Mouse (Mus musculus): Measurements from ENCODE around the gene Entpd8. TPM values are rescaled to one million over a fixed set of nuclear protein-coding genes. Genes with fewer than 3 reads are reported as not detected.

Gene Entpd8
- polyA plus RNA-seq, 2 experiments, result 2.3 to 4.9 TPM

GRCm38 (mm10) chr2:25087842-25088241 is 7.7 kb downstream of the Entpd8 start:
- no peaks in the 10 kb centered on the region for H3K27me3 ChIP-seq (ENCODE audit: control insufficient read depth, insufficient read depth, low read length)
- H3K9me3 ChIP-seq (ENCODE audit: control insufficient read depth, low read length), result no peaks in the 10 kb centered on the region
- ATAC-seq (ENCODE audit: insufficient read depth) (no peak), DNase-seq (ENCODE audit: low read depth in 3 of 3, low spot score in 3 of 3) (no peak)
- no peaks in the 10 kb centered on the region for H3K36me3 ChIP-seq (replicated peaks; ENCODE audit: control insufficient read depth, insufficient read depth, low read depth)
- no peak overlapping the region for H3K4me3 ChIP-seq (ENCODE audit: insufficient read depth in 1 of 2, low read depth in 2 of 2, low read length in 2 of 2)
- no peak overlapping the region for H3K4me2 ChIP-seq (ENCODE audit: low read depth)
- H3K27ac ChIP-seq, result no peak overlapping the region
- H3K4me1 ChIP-seq (replicated peaks; ENCODE audit: control insufficient read depth in 2 of 2, insufficient read depth in 2 of 2, low read length in 1 of 2), result no peaks in the 10 kb centered on the region
- TF ChIP-seq EP300 (IDR thresholded peaks at IDR 0.05; ENCODE audit: low read depth) (no peak), CTCF (IDR thresholded peaks at IDR 0.05; ENCODE audit: low read depth) (no peak)
- no peak overlapping the region for H3K9ac ChIP-seq (replicated peaks)
- 75% methylated on average over 2 of the region's 2 CpGs for WGBS (ENCODE audit: insufficient replicate concordance)

GRCm38 (mm10) chr2:25088636-25089035 is 8.5 kb downstream of the Entpd8 start:
- Histone ChIP-seq H3K9me3 (ENCODE audit: control insufficient read depth, low read length) (no peaks in the 10 kb centered on the region), H3K4me2 (ENCODE audit: low read depth) (no peak overlapping the region), H3K27me3 (ENCODE audit: control insufficient read depth, insufficient read depth, low read length) (no peaks in the 10 kb centered on the region), H3K36me3 (replicated peaks; ENCODE audit: control insufficient read depth, insufficient read depth, low read depth) (no peaks in the 10 kb centered on the region), H3K9ac (replicated peaks) (no peak overlapping the region), H3K4me3 (ENCODE audit: insufficient read depth in 1 of 2, low read depth in 2 of 2, low read length in 2 of 2) (no peak overlapping the region), H3K27ac (no peak overlapping the region), H3K4me1 (replicated peaks; ENCODE audit: control insufficient read depth in 2 of 2, insufficient read depth in 2 of 2, low read length in 1 of 2) (no peaks in the 10 kb centered on the region)
- TF ChIP-seq EP300 (IDR thresholded peaks at IDR 0.05; ENCODE audit: low read depth), result no peak
- no peak for TF ChIP-seq CTCF (IDR thresholded peaks at IDR 0.05; ENCODE audit: low read depth)
- ATAC-seq (ENCODE audit: insufficient read depth), result no peak
- DNase-seq (ENCODE audit: low read depth in 3 of 3, low spot score in 3 of 3), result no peak
- whole genome bisulfite sequencing (ENCODE audit: insufficient replicate concordance), result 47% methylated on average over 3 of the region's 3 CpGs

- TF ChIP-seq EP300 (IDR thresholded peaks at IDR 0.05; ENCODE audit: low read depth) (no peak), CTCF (IDR thresholded peaks at IDR 0.05; ENCODE audit: low read depth) (no peak)
- Histone ChIP-seq H3K36me3 (replicated peaks; ENCODE audit: control insufficient read depth, insufficient read depth, low read depth) (no peaks in the 10 kb centered on the region), H3K4me2 (ENCODE audit: low read depth) (peak overlapping the region; percentile 56), H3K9ac (replicated peaks) (no peak overlapping the region), H3K27ac (no peak overlapping the region), H3K4me1 (replicated peaks; ENCODE audit: control insufficient read depth in 2 of 2, insufficient read depth in 2 of 2, low read length in 1 of 2) (no peaks in the 10 kb centered on the region), H3K9me3 (ENCODE audit: control insufficient read depth, low read length) (no peaks in the 10 kb centered on the region), H3K4me3 (ENCODE audit: insufficient read depth in 1 of 2, low read depth in 2 of 2, low read length in 2 of 2) (peak overlapping the region; percentile 6 to 26; a peak in 2 of 4 replicates), H3K27me3 (ENCODE audit: control insufficient read depth, insufficient read depth, low read length) (no peaks in the 10 kb centered on the region)
- 40% methylated on average over 17 of the region's 17 CpGs for WGBS (ENCODE audit: insufficient replicate concordance)
- DNase-seq (ENCODE audit: low read depth in 3 of 3, low spot score in 3 of 3) (no peak), ATAC-seq (ENCODE audit: insufficient read depth) (peak; percentile 25; the same call in 1 of the 2 replicates)
Observed at GRCm38 (mm10) chr2:25094785-25095108, 14.6 kb downstream of the Entpd8 start.

GRCm38 (mm10) chr2:25095109-25095850 is 15.2 kb downstream of the Entpd8 start, which contains the start of gene Noxa1:
Gene Noxa1 (minus strand): TSS chr2:25095149.
- Histone ChIP-seq H3K4me2 (ENCODE audit: low read depth) (peak within 1 kb of the TSS; percentile 56), H3K9me3 (ENCODE audit: control insufficient read depth, low read length) (no peaks in the 10 kb centered on the region), H3K9ac (replicated peaks) (no peak within 1 kb of the TSS), H3K27me3 (ENCODE audit: control insufficient read depth, insufficient read depth, low read length) (no peaks in the 10 kb centered on the region), H3K4me1 (replicated peaks; ENCODE audit: control insufficient read depth in 2 of 2, insufficient read depth in 2 of 2, low read length in 1 of 2) (no peaks in the 10 kb centered on the region), H3K27ac (no peak within 1 kb of the TSS), H3K36me3 (replicated peaks; ENCODE audit: control insufficient read depth, insufficient read depth, low read depth) (no peaks in the 10 kb centered on the region), H3K4me3 (ENCODE audit: insufficient read depth in 1 of 2, low read depth in 2 of 2, low read length in 2 of 2) (peak within 1 kb of the TSS; percentile 6 to 26; a peak in 2 of 4 replicates)
- WGBS (ENCODE audit: insufficient replicate concordance), result 43% methylated on average over 28 of the region's 28 CpGs
- ATAC-seq (ENCODE audit: insufficient read depth) (peak; percentile 77), DNase-seq (ENCODE audit: low read depth in 3 of 3, low spot score in 3 of 3) (peak; percentile 37 to 50 (median 46))
- TF ChIP-seq CTCF (IDR thresholded peaks at IDR 0.05; ENCODE audit: low read depth) (peak; percentile 63), EP300 (IDR thresholded peaks at IDR 0.05; ENCODE audit: low read depth) (no peak)

GRCm38 (mm10) chr2:25098005-25098615 is 18.0 kb downstream of the Entpd8 start:
- Histone ChIP-seq H3K4me1 (replicated peaks; ENCODE audit: control insufficient read depth in 2 of 2, insufficient read depth in 2 of 2, low read length in 1 of 2) (no peaks in the 10 kb centered on the region), H3K27me3 (ENCODE audit: control insufficient read depth, insufficient read depth, low read length) (no peaks in the 10 kb centered on the region), H3K9ac (replicated peaks) (no peak overlapping the region), H3K36me3 (replicated peaks; ENCODE audit: control insufficient read depth, insufficient read depth, low read depth) (no peaks in the 10 kb centered on the region), H3K4me2 (ENCODE audit: low read depth) (no peak overlapping the region), H3K4me3 (ENCODE audit: insufficient read depth in 1 of 2, low read depth in 2 of 2, low read length in 2 of 2) (no peak overlapping the region), H3K9me3 (ENCODE audit: control insufficient read depth, low read length) (no peaks in the 10 kb centered on the region), H3K27ac (no peak overlapping the region)
- ATAC-seq (ENCODE audit: insufficient read depth), result no peak
- whole genome bisulfite sequencing (ENCODE audit: insufficient replicate concordance), result 48% methylated on average over 3 of the region's 3 CpGs
- DNase-seq (ENCODE audit: low read depth in 3 of 3, low spot score in 3 of 3), result no peak
- TF ChIP-seq EP300 (IDR thresholded peaks at IDR 0.05; ENCODE audit: low read depth) (no peak), CTCF (IDR thresholded peaks at IDR 0.05; ENCODE audit: low read depth) (no peak)
